Mouse (Mus musculus): ENCODE results near the gene Haspin.

DNA sequence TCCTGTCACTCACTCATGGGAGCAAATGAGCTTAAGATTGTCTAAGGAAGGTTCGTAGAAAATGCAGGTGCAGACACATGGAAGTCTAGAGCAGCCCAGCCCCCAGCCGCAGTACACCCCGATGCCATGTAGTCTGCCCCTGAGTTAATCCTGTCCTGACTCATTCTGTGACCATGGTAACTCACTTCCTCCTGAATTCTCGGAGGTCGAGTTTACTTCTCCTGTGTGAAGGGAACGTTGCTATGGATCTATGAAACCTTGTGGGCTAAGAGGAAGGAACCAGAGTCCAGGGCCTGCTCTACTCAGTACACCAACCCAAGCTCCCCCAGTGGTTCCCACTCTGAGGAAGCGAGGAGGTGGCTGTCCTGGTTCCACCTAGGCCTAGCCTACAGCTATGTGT is 45.2 kb downstream of the Haspin start:
- TF ChIP-seq CTCF (IDR thresholded peaks at IDR 0.05; ENCODE audit: insufficient read depth, low read depth, low read length) (no peak), POLR2A (IDR thresholded peaks at IDR 0.05; ENCODE audit: insufficient read depth, low read depth, low read length) (no peak)
